Mouse (Mus musculus) liver, embryonic 14.5 days (tissue): ENCODE results near the gene 4930469K13Rik.

Experiments used
- CTCF ChIP-seq: IDR thresholded peaks from 2 replicates; pipeline ENCODE4 v1.5.1; 2016; ENCODE audit warnings: antibody characterized with exemption, low read depth, control low read depth
- EP300 ChIP-seq: IDR thresholded peaks from 2 replicates; pipeline ENCODE4 v1.6.1; 2016; ENCODE audit warnings: antibody characterized with exemption, low read depth

- TF ChIP-seq CTCF (no peak), EP300 (no peak)
Observed at GRCm38 (mm10) chr11:34009316-34010087, 88.9 kb downstream of the 4930469K13Rik start.
